Mouse (Mus musculus): Measurements from ENCODE around the gene Nmb. TPM values are rescaled to one million over a fixed set of nuclear protein-coding genes. Genes with fewer than 3 reads are reported as not detected.

Gene Nmb
- total RNA-seq, 1 experiment from 2014 or later, result not detected

- no peak for ATAC-seq (replicated peaks in 1 of 2; ENCODE audit: insufficient read depth in 1 of 2, low FRiP score in 2 of 2, low TSS enrichment in 1 of 2, low read depth in 1 of 2, poor library complexity in 2 of 2, severe bottlenecking in 2 of 2)
Observed at GRCm38 (mm10) chr7:80868686-80869085, 36.2 kb downstream of the Nmb start.

GRCm38 (mm10) chr7:80866514-80867147 lies 38.2 kb downstream of the Nmb start:
- ATAC-seq (replicated peaks in 1 of 2; ENCODE audit: insufficient read depth in 1 of 2, low FRiP score in 2 of 2, low TSS enrichment in 1 of 2, low read depth in 1 of 2, poor library complexity in 2 of 2, severe bottlenecking in 2 of 2), result no peak

- no peak for ATAC-seq (replicated peaks in 1 of 2; ENCODE audit: insufficient read depth in 1 of 2, low FRiP score in 2 of 2, low TSS enrichment in 1 of 2, low read depth in 1 of 2, poor library complexity in 2 of 2, severe bottlenecking in 2 of 2)
Observed at GRCm38 (mm10) chr7:80865521-80865920, 39.4 kb downstream of the Nmb start.

GRCm38 (mm10) chr7:80864831-80865230 lies 40.0 kb downstream of the Nmb start:
- peak; percentile 78 to 79 for ATAC-seq (replicated peaks in 1 of 2; ENCODE audit: insufficient read depth in 1 of 2, low FRiP score in 2 of 2, low TSS enrichment in 1 of 2, low read depth in 1 of 2, poor library complexity in 2 of 2, severe bottlenecking in 2 of 2)

- no peak for ATAC-seq (replicated peaks in 1 of 2; ENCODE audit: insufficient read depth in 1 of 2, low FRiP score in 2 of 2, low TSS enrichment in 1 of 2, low read depth in 1 of 2, poor library complexity in 2 of 2, severe bottlenecking in 2 of 2)
Observed at GRCm38 (mm10) chr7:80864151-80864550, 40.7 kb downstream of the Nmb start.

- ATAC-seq (replicated peaks in 1 of 2; ENCODE audit: insufficient read depth in 1 of 2, low FRiP score in 2 of 2, low TSS enrichment in 1 of 2, low read depth in 1 of 2, poor library complexity in 2 of 2, severe bottlenecking in 2 of 2), result no peak
Observed at GRCm38 (mm10) chr7:80863520-80863919, 41.4 kb downstream of the Nmb start.

- ATAC-seq (replicated peaks in 1 of 2; ENCODE audit: insufficient read depth in 1 of 2, low FRiP score in 2 of 2, low TSS enrichment in 1 of 2, low read depth in 1 of 2, poor library complexity in 2 of 2, severe bottlenecking in 2 of 2), result peak; percentile 14 to 38; a peak in 2 of 4 replicates
Observed at GRCm38 (mm10) chr7:80862475-80862874, 42.4 kb downstream of the Nmb start.

- peak; percentile 84 to 90 for ATAC-seq (replicated peaks in 1 of 2; ENCODE audit: insufficient read depth in 1 of 2, low FRiP score in 2 of 2, low TSS enrichment in 1 of 2, low read depth in 1 of 2, poor library complexity in 2 of 2, severe bottlenecking in 2 of 2)
Observed at GRCm38 (mm10) chr7:80860729-80861274, 44.1 kb downstream of the Nmb start, which contains the start of gene Zscan2. TSS of gene Zscan2 (plus strand) at chr7:80860920.

- ATAC-seq (replicated peaks in 1 of 2; ENCODE audit: insufficient read depth in 1 of 2, low FRiP score in 2 of 2, low TSS enrichment in 1 of 2, low read depth in 1 of 2, poor library complexity in 2 of 2, severe bottlenecking in 2 of 2), result peak; percentile 47 to 50; a peak in 3 of 4 replicates
Observed at GRCm38 (mm10) chr7:80860227-80860626, 44.6 kb downstream of the Nmb start.

GRCm38 (mm10) chr7:80857181-80857580 lies 47.7 kb downstream of the Nmb start:
- peak; percentile 64 to 73 for ATAC-seq (replicated peaks in 1 of 2; ENCODE audit: insufficient read depth in 1 of 2, low FRiP score in 2 of 2, low TSS enrichment in 1 of 2, low read depth in 1 of 2, poor library complexity in 2 of 2, severe bottlenecking in 2 of 2)

- no peak for ATAC-seq (replicated peaks in 1 of 2; ENCODE audit: insufficient read depth in 1 of 2, low FRiP score in 2 of 2, low TSS enrichment in 1 of 2, low read depth in 1 of 2, poor library complexity in 2 of 2, severe bottlenecking in 2 of 2)
Observed at GRCm38 (mm10) chr7:80855316-80855715, 49.6 kb downstream of the Nmb start.

- no peak for ATAC-seq (replicated peaks in 1 of 2; ENCODE audit: insufficient read depth in 1 of 2, low FRiP score in 2 of 2, low TSS enrichment in 1 of 2, low read depth in 1 of 2, poor library complexity in 2 of 2, severe bottlenecking in 2 of 2)
Observed at GRCm38 (mm10) chr7:80853218-80853617, 51.7 kb downstream of the Nmb start.

Other genes with a start within 250 kb of the Nmb start
- gene Crtc3, start 216.2 kb downstream of the Nmb start, total RNA-seq (2017), result 10.6 and 15.1 TPM in 2 replicates
- gene Iqgap1, start 79.1 kb downstream of the Nmb start, total RNA-seq (2017), result 141 and 147 TPM in 2 replicates
- gene Zscan2, start 44.2 kb downstream of the Nmb start, total RNA-seq (2017), result 24.0 TPM in 2 replicates
- gene Wdr73, start 3.8 kb downstream of the Nmb start, total RNA-seq (2017), result 20.4 and 35.8 TPM in 2 replicates
- 310 and 424 TPM in 2 replicates for gene Sec11a, start 42.7 kb upstream of the Nmb start, total RNA-seq (2017)
- 20.9 and 41.5 TPM in 2 replicates for gene Zfp592, start 88.6 kb upstream of the Nmb start, total RNA-seq (2017)
- 4.1 and 4.3 TPM in 2 replicates for gene Alpk3, start 152.5 kb upstream of the Nmb start, total RNA-seq (2017)
- not detected in 2 replicates for gene Slc28a1, start 209.7 kb upstream of the Nmb start, total RNA-seq (2017)